Mouse (Mus musculus) hindbrain, embryonic 13.5 days (tissue): ENCODE data around the gene Mtor. TPM values are rescaled to one million over a fixed set of nuclear protein-coding genes. Genes with fewer than 3 reads are reported as not detected.
A peak's percentile ranks its signal among the peaks of the same experiment; 100 is the strongest.

Source experiments
- ATAC-seq: fragments of 200-750 bp; cut with Nextera tagmentation; 2 replicates; pipeline ENCODE4 v1.8.0; 2017; ENCODE audit warnings: moderate TSS enrichment; ENCODE audit not compliant: low FRiP score
- H3K27ac ChIP-seq: fragments of 300-500 bp; sonication (generic); 2 replicates; pipeline ENCODE4 v1.5.1; 2015; ENCODE audit warnings: inconsistent platforms, mild to moderate bottlenecking, moderate library complexity
- H3K27me3 ChIP-seq: fragments of 300-500 bp; sonication (generic); 2 replicates; pipeline ENCODE4 v1.6.1; 2015; ENCODE audit warnings: mild to moderate bottlenecking, inconsistent platforms
- H3K36me3 ChIP-seq: fragments of 300-500 bp; sonication (generic); 2 replicates; pipeline ENCODE4 v1.6.1; 2015; ENCODE audit warnings: mild to moderate bottlenecking, inconsistent platforms
- H3K4me1 ChIP-seq: fragments of 300-500 bp; sonication (generic); replicated peaks from 2 replicates; pipeline ENCODE4 v1.6.1; 2015; ENCODE audit warnings: inconsistent platforms
- H3K4me2 ChIP-seq: fragments of 300-500 bp; sonication (generic); 2 replicates; pipeline ENCODE4 v1.6.1; 2015; ENCODE audit warnings: inconsistent platforms, mild to moderate bottlenecking, moderate library complexity
- H3K4me3 ChIP-seq: fragments of 300-500 bp; sonication (generic); 2 replicates; pipeline ENCODE4 v1.5.1; 2015; ENCODE audit warnings: mild to moderate bottlenecking, inconsistent platforms
- H3K9ac ChIP-seq: fragments of 300-500 bp; sonication (generic); 2 replicates; pipeline ENCODE4 v1.6.1; 2015; ENCODE audit warnings: mild to moderate bottlenecking, inconsistent platforms
- H3K9me3 ChIP-seq: fragments of 300-500 bp; sonication (generic); 2 replicates; pipeline ENCODE4 v1.6.1; 2016; ENCODE audit warnings: inconsistent platforms
- WGBS: fragments of 180-500 bp; shearing (Covaris S2); methylation state at CpG from one replicate; pipeline ENCODE4 v1.1.7; 2015; 5-methylcytosine and 5-hydroxymethylcytosine counted together
- polyA plus RNA-seq: library from polyadenylated mRNA; unstranded; fragments of >200 nt; fragmentation: Nextera tagmentation; extraction: Ambion mirVana; gene quantifications from 2 replicates; pipeline ENCODE4 v1.2.1, GENCODE M21; 2015

Mtor gene
- polyA plus RNA-seq, 1 experiment from 2014 or later = 23.0 TPM

DNA sequence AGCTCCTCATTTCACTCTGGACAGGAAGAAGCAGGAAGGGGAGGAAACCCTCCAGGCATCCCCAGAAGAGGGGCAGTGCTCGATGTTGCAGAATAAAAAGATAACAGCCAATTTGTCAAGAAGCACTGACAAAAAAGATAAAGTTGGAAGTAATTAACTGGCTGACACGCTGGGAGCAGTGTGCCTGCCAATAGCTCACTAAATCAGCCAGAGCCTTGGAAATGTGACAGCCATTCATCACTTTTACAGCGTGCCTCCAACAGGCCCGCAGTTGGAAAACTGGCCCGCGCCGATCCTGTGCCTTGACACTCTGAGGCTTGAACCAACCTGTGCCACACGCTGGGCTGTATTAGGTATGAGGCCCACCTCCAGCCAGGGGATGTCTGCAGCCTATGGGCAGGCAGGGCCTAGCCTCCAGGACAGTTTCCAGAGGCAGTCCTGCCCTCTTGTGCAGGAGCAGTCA, 56.1 kb downstream of the Mtor start:
- H3K9me3 ChIP-seq = no peaks in the 10 kb centered on the region; the same call in 1 of the 2 replicates
- ATAC-seq = peak; percentile 54; the same call in 1 of the 2 replicates
- H3K4me2 ChIP-seq = no peak overlapping the region
- no peak overlapping the region for H3K9ac ChIP-seq
- peaks cover 82% of the 10 kb centered on the region for H3K36me3 ChIP-seq
- 0 out of 2 replicates have a peak overlapping the region, but pooled peaks have one; percentile 18 for H3K27ac ChIP-seq
- no peak overlapping the region for H3K4me3 ChIP-seq
- H3K4me1 ChIP-seq = peaks cover 15% of the 10 kb centered on the region
- WGBS = 52% methylated on average over 8 of the region's 8 CpGs
- no peaks in the 10 kb centered on the region for H3K27me3 ChIP-seq

DNA sequence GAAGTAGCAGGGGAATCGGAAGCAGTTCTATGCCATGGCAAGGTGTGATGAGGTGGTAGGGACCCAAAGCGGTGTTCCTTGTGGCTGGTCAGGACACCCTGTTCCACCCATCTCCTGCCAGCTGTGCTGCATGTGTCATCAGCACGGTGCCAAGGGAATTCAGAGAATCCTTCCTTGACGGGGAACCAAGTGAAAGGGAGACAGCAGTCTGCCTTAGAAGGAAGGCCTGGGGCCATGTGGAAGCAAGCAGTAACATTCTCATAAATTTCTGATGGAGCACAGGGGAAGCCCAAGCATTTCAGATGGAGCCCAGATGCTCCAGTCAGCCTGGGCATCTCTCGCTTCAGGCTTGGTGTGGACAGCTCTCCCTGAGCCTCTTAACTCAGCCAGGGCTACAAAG, 59.2 kb downstream of the Mtor start:
- H3K4me3 ChIP-seq = no peak overlapping the region
- H3K27me3 ChIP-seq = no peaks in the 10 kb centered on the region
- no peak overlapping the region for H3K9ac ChIP-seq
- H3K4me1 ChIP-seq = peaks cover 15% of the 10 kb centered on the region
- H3K9me3 ChIP-seq = no peaks in the 10 kb centered on the region; the same call in 1 of the 2 replicates
- 87% methylated on average over 5 of the region's 5 CpGs for WGBS
- ATAC-seq = no peak
- no peak overlapping the region for H3K4me2 ChIP-seq
- H3K36me3 ChIP-seq = peaks cover 79% of the 10 kb centered on the region
- no peak overlapping the region for H3K27ac ChIP-seq

DNA sequence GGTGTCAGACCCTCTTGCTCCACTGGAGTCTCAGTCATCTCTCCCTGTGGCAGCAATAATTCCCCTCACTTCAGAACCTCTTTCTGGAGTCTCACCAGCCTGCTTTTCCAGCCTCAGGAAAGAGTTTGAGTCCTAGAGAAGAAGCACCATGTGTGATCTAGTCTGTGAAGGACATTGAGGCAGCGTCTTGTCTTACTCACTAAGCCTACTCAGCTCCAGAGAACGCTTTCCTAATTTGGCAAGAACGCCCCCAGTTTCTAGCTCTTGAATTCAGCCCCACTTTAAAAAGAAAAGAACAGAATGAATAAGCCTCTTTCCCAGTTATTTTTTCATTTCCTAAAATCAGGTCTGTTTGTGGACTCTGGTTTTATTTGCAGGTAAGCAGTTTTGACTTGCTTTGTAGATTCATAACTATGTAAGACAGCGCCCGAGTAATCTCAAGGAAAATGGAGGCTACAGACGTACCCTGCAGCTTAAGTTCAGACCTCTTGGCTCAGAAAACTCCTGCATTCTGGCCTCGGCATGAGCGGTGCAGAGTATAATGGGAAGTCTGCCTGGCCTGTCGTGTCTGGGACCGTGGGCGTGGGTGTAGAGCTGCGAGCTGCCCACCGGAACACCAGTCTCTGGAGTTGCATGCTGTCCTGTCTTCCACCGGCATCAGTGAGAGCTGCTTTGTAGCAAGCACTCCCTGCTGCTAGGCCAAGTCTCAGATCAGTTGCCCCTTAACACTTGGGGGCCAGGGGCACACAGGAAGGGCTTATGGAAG, 59.9 kb downstream of the Mtor start:
- Histone ChIP-seq H3K4me2 (no peak overlapping the region), H3K27ac (no peak overlapping the region), H3K9me3 (no peaks in the 10 kb centered on the region; the same call in 1 of the 2 replicates), H3K27me3 (no peaks in the 10 kb centered on the region), H3K4me3 (no peak overlapping the region), H3K36me3 (peaks cover 79% of the 10 kb centered on the region), H3K4me1 (peaks cover 15% of the 10 kb centered on the region), H3K9ac (no peak overlapping the region)
- WGBS = 95% methylated on average over 14 of the region's 14 CpGs
- no peak for ATAC-seq

DNA sequence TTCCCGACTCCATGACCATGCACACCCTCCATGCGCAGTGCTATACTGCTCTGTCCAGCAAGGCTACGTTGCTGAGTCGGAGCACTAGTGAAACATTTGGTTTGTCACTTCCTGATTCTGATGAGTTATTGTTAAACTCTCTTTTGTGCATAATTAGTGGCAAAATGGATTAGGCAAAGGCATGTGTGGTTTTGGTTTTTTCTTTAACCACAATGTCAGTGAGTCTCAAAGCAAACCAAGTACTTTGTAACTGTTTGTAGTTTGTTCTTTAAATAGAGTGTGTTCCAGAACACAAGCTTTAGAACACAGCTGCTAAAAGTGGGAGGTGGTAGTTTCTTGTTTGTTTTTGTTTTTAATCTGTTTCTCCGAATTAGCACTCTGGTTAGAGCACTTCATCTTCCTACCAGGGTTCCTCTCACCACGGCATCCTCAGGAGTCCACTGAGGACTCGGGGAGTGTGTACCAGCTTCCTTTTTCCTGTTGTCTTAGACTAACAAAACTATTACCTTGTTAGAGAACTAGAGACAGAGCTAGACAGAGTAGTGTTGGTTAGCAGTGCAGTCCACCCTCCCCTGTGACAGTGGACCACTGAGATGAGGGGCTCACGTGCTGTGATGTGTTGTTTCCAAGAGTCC, 61.2 kb downstream of the Mtor start:
- H3K36me3 ChIP-seq = peaks cover 78% of the 10 kb centered on the region
- peaks cover 4% of the 10 kb centered on the region for H3K4me1 ChIP-seq
- 91% methylated on average over 8 of the region's 8 CpGs for WGBS

DNA sequence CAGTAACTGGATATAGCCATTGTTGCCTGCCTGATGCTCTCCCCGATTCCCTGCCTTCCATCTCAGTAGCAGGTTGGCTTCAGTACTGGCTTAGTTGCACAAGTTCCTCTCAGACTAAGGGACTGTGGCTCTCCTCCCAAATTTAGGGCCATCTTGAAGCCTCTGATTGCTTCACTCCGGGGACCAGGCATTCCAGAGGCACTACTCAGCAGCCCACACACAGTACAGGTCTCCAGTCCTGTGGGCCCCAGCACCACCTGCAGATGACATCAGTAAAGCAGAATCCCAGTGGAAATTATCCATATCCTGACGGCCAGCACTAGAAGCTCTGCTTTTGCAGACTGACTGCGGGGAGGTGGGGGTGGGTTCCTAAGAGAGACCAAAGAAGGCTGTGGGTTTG, 62.3 kb downstream of the Mtor start:
- no peak overlapping the region for H3K4me2 ChIP-seq
- H3K36me3 ChIP-seq = peaks cover 79% of the 10 kb centered on the region
- 90% methylated on average over 4 of the region's 4 CpGs for WGBS
- no peak overlapping the region for H3K4me3 ChIP-seq
- no peaks in the 10 kb centered on the region; the same call in 1 of the 2 replicates for H3K9me3 ChIP-seq
- H3K9ac ChIP-seq = no peak overlapping the region
- no peak overlapping the region for H3K27ac ChIP-seq
- H3K27me3 ChIP-seq = no peaks in the 10 kb centered on the region
- H3K4me1 ChIP-seq = no peaks in the 10 kb centered on the region
- ATAC-seq = no peak

More for the DNA sequence above, 61.2 kb downstream of the Mtor start:
- Histone ChIP-seq H3K27ac (no peak overlapping the region), H3K4me2 (no peak overlapping the region), H3K9me3 (no peaks in the 10 kb centered on the region; the same call in 1 of the 2 replicates), H3K9ac (no peak overlapping the region), H3K27me3 (no peaks in the 10 kb centered on the region), H3K4me3 (no peak overlapping the region)
- ATAC-seq = no peak

DNA sequence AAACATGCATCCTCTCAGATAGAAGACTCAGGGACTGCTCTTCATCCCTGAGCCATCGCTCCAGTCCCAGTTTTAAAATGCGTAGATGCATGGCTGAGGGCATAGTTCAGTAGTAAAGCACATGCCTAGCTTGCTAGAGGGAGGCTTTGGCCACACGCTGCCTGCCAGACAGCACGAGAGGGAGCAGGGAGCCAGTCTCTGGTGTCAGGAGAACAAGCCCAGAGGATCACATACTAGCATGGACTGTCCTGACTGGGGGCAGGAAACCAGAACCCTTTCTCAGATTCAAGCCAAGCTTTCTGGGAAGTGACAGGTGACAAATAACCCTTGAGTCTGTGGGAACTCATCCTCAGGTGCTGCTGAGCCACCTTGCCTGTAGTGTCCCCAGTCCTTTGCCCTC, 62.9 kb downstream of the Mtor start:
- peaks cover 77% of the 10 kb centered on the region for H3K36me3 ChIP-seq
- no peak overlapping the region for H3K9ac ChIP-seq
- 91% methylated on average over 4 of the region's 4 CpGs for WGBS
- no peak overlapping the region for H3K27ac ChIP-seq
- H3K9me3 ChIP-seq = no peaks in the 10 kb centered on the region; the same call in 1 of the 2 replicates
- H3K4me2 ChIP-seq = no peak overlapping the region
- no peaks in the 10 kb centered on the region for H3K4me1 ChIP-seq
- H3K27me3 ChIP-seq = no peaks in the 10 kb centered on the region
- no peak overlapping the region for H3K4me3 ChIP-seq
- no peak for ATAC-seq

DNA sequence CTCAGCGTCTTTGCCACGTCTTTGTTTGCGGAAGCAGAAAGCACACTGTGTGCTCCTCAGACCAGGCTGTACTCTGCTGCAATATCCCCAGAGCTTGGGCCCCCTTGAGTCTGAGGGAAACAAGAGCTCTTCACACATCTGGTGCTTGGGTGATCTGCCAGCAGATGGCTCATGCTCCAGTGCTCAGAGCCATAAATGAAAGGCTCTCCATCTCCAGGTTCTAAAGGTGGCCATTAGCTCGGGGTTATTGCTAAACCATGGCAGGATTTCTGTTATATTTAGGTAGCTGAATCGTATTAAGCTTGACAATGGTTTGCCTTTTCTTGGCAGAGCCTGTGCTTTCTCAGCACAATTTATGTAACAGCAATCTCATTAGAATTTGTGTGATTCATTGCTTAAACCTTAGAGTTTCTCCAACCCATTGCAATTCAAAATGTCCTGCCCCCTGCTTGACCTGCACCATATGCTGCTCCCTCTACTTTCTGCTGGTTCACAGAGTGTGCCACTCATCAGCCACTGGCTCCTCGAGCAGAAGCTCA, 64.7 kb downstream of the Mtor start:
- Histone ChIP-seq H3K4me3 (no peak overlapping the region), H3K9me3 (no peaks in the 10 kb centered on the region; the same call in 1 of the 2 replicates), H3K4me1 (peaks cover 5% of the 10 kb centered on the region), H3K4me2 (no peak overlapping the region), H3K9ac (no peak overlapping the region), H3K27me3 (no peaks in the 10 kb centered on the region), H3K36me3 (peaks cover 86% of the 10 kb centered on the region), H3K27ac (peak overlapping the region; percentile 64)
- no peak for ATAC-seq
- 64% methylated on average over 6 of the region's 6 CpGs for WGBS

DNA sequence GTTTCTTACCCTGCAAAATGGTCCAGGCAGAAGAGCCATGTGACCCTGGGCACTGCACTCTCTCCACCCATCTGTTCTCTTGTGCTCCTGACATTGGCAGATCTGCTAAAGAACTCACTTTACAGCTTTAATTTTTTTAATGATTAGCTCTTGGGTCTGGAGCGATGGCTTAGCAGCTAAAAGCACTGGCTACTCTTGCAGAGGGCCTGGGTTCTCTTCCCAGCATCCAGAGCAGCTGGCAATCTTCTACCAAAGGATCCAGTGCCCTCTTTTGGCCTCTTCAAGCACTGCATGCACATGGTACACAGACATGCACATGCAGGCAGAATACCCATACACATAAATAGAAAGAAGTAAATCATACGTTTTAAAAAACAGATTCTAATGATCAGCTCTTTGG, 66.9 kb downstream of the Mtor start:
- WGBS = 94% methylated on average over 2 of the region's 2 CpGs
- no peak for ATAC-seq
- H3K4me1 ChIP-seq = peaks cover 11% of the 10 kb centered on the region
- no peak overlapping the region for H3K27ac ChIP-seq
- H3K36me3 ChIP-seq = peaks cover 89% of the 10 kb centered on the region
- no peak overlapping the region for H3K4me3 ChIP-seq
- no peaks in the 10 kb centered on the region for H3K9me3 ChIP-seq
- no peaks in the 10 kb centered on the region for H3K27me3 ChIP-seq
- H3K9ac ChIP-seq = no peak overlapping the region
- no peak overlapping the region for H3K4me2 ChIP-seq

DNA sequence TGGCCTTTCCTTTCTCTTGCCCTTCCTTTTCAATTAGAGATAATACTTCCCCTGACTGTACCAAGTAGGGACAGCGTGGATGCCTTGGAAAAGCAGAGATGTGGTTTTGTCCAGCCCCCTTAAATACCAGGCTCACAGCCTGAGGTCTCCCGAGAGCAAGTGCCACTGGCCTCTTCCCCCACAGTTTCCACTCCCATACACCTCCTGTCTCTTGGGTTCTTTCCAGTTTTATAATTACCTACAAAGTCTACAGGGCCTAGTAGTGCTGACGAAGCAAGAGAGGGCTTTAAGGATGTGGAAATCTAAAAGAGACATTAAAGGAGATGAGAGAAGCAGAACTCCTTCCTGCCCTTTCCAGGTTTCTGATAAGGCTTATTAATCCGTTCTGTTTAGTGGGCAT, 69.4 kb downstream of the Mtor start:
- Histone ChIP-seq H3K36me3 (peaks cover 85% of the 10 kb centered on the region), H3K27ac (peak overlapping the region; percentile 79), H3K9me3 (no peaks in the 10 kb centered on the region), H3K27me3 (no peaks in the 10 kb centered on the region), H3K4me2 (no peak overlapping the region), H3K9ac (peak overlapping the region; percentile 51; the same call in 1 of the 2 replicates), H3K4me1 (peaks cover 11% of the 10 kb centered on the region), H3K4me3 (no peak overlapping the region)
- ATAC-seq = no peak
- 53% methylated on average over 4 of the region's 4 CpGs for WGBS

DNA sequence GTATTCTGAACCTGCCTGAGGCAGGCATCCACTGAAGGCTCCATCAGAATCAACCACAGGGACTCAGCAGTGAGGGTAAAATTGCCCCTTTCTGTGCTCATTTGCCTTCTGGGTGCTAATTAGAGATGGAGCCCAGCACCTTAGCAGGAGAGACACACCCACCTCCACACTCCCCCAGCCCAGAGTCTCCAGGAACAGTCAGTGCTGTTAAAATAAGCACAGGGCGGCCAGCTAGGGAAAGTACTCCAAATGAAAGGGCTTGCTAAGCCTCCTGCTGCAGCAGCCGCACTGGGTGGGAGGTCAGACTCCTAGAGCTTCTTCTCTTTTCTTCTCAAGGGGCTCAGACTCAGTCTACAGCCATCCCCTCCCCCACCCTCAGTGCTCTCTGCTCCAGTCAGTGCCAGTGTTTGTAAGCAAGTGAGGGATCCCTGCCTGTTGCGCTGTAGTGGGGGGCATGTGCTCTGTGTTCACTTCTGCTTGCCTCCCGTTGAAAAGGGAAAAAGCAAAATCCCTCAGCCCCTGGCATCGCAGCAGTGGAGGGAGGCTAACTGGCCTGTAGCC, 69.9 kb downstream of the Mtor start:
- Histone ChIP-seq H3K27ac (peak overlapping the region; percentile 79), H3K4me3 (no peak overlapping the region), H3K9me3 (no peaks in the 10 kb centered on the region), H3K4me1 (peaks cover 11% of the 10 kb centered on the region), H3K9ac (peak overlapping the region; percentile 51; the same call in 1 of the 2 replicates), H3K4me2 (no peak overlapping the region), H3K27me3 (no peaks in the 10 kb centered on the region), H3K36me3 (peaks cover 85% of the 10 kb centered on the region)
- 27% methylated on average over 5 of the region's 5 CpGs for WGBS
- peak; percentile 49; the same call in 1 of the 2 replicates for ATAC-seq

DNA sequence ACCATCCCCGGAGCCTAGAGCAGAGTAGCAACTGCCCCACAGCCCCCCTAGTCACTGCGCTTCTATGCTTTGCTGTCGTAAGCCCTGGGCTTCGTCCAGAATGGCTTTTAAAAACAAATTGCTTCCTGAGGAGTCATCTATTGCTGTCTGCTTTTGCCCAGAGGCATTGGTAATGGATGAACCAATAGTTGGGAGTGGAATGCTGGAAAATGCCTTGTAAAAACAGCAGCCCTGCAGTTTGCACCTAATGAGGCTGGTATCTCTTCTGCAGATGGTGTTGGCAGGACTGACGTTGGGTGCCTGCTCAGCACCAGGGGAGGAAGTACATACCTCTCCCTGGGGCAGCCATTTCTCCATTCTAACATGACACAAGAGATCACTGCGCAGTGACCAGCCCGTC, 75.1 kb downstream of the Mtor start:
- Histone ChIP-seq H3K27me3 (no peaks in the 10 kb centered on the region), H3K36me3 (peaks cover 89% of the 10 kb centered on the region), H3K4me1 (peaks cover under 1% of the 10 kb centered on the region), H3K4me3 (no peak overlapping the region), H3K9me3 (no peaks in the 10 kb centered on the region), H3K9ac (no peak overlapping the region), H3K4me2 (no peak overlapping the region), H3K27ac (peak overlapping the region; percentile 4; the same call in 1 of the 2 replicates)
- 81% methylated on average over 7 of the region's 7 CpGs for WGBS
- no peak for ATAC-seq
